Mouse (Mus musculus) embryo, embryonic 10 days (tissue): ENCODE measurements at regions not wholly inside any gene's neighbourhood (a gene's known extent, or its start where the extent isn't known, plus 50 kb on each side); places are given as distances from the start of the nearest gene placed in this dataset.

ENCODE experiments used
- DNase-seq: peaks from one replicate; pipeline ENCODE4 v3.0.0-alpha.2; 2015; ENCODE audit warnings: low spot score

DNA sequence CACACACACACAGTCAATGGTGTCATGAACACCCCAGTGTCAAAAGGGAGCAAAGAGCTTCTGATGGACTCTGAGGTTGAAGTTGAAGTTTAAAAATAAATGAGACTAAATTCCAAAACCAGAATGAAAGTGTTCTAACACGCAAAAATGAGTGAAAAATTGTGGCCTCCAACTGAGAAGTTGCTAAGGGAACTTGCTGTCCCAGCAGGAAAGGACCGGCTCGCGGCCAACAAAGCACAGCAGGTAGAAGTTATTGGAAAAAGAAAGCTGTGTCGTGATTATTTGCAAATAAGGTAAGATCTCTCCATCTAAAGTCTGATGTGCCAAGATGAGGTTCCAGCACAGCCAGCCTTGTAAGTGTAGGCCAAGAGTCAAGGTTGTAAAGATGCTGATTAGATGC, 169.7 kb downstream of the Nrp2 start:
- DNase-seq = no peak

DNA sequence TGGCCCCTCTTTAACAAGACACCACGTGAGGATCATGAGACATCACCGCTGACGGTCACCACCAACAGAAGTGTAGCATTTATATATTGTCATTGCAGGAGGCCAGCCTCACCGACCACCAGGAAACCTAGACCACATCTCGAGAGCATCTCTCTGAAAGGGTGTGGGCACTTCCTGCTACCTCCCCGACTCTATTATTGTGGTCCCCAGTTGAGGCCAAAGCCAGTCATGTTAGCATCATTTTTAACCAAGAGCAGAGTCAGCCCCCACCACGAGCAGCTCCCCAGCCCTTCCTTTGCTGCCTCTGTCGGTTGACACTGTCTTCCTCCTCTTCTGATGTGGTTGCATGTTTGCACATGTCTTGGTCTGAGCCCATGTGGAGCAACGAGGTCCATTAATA, 172.5 kb downstream of the Nrp2 start:
- no peak for DNase-seq

DNA sequence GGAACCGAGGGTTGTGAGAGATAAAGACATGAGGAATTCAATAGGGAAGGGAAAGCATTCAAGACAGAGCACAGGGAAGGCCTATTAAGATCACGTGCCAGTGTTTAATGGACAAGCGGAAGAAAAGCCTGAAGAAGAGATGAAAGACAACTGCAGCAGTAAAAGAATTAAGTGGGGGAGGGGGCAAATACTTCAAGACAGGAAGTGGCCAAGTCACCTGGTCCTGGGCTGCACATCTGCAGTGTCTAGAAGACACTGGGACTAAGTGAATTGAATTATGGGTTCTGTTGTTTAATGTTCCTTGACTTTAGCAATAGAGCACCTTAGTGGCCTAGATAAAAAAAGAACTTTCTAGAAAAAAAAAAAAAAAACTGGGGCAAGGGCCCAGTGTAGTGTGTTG, 173.6 kb downstream of the Nrp2 start:
- DNase-seq = no peak

DNA sequence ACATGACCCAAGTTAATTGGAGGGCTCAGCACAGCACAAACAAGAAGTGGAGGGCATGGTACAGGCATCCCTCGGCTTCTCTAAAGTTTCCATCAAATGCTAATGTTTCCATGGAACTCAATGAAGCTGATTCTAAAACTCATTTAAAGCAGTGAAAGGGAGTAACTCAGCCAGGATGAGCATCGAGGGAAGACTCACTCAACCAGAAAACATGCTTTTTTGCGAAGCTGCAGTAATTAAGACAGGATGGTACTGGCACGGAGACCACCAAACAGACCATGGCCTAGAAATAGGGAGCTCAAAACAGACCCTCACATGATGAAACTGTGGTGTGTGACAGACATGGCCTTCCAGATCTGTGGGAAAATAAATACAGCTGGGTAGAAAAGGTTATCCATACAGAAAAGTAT, 177.8 kb downstream of the Nrp2 start:
- DNase-seq = no peak

DNA sequence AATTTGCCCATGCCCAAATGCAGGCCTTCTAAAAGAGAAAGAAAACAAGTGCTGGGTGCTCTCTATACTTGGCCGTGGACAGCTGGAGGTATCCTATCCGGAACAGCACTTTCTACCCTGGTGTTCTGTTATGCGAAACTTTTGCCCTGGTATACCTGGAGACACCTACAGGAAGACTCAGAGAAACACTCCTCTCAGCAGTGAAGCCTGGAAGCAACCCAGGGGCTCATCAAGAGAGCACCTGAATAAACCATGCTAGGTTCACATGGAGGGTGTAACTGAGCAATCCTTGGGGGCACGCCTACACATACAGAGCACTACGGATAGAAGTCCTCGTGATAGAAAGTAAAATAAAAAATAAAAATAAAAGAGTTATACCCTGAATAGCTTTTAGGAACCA, 178.4 kb downstream of the Nrp2 start:
- DNase-seq = no peak

DNA sequence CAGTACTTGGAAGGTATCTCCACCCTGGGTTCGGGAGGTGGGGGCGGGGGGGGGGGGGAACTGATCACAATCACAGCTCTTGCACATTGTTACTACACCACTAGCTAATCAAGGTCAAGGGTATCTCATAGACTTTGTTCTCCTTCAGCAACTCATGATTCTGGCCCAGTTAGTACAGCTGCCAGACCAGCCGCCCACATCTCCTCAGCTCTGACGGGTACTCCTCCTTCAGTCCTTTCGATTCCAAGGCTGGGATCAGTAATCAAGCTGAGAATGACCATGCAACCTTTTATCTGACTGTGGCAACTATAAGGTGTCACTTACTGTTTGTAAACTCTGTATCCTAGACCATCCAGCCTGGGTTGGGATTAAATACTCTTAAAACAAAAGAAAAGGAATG, 178.9 kb downstream of the Nrp2 start:
- DNase-seq = no peak

DNA sequence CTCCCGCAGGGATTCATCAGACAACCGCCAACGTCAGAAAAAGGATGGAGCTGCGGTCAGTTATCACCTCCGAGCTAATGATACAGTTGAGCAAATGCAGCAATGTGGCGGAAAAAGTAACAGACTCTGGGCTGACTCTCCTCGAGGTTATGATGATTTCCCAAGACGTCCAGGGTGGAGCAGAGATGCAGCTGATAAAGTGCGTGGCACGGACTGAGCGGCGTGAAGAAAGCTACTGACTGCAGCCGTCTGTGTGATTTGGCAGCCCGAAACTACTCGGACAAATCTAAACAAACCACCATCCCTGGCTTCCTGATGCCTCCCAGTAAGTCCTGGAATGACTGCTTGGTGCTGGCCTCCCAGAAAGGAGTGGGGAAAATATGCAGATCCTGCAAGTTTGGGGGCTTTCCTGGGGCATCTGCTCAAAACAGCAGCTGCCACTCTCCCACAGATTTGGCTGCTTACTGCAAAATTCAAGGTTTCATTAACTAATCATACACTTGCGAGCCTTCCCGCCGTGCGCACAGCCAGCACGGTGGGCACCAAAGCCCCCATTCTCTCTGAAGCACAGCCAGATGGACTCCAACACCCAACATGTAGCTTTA, 181.9 kb downstream of the Nrp2 start:
- peak; percentile 9 for DNase-seq

DNA sequence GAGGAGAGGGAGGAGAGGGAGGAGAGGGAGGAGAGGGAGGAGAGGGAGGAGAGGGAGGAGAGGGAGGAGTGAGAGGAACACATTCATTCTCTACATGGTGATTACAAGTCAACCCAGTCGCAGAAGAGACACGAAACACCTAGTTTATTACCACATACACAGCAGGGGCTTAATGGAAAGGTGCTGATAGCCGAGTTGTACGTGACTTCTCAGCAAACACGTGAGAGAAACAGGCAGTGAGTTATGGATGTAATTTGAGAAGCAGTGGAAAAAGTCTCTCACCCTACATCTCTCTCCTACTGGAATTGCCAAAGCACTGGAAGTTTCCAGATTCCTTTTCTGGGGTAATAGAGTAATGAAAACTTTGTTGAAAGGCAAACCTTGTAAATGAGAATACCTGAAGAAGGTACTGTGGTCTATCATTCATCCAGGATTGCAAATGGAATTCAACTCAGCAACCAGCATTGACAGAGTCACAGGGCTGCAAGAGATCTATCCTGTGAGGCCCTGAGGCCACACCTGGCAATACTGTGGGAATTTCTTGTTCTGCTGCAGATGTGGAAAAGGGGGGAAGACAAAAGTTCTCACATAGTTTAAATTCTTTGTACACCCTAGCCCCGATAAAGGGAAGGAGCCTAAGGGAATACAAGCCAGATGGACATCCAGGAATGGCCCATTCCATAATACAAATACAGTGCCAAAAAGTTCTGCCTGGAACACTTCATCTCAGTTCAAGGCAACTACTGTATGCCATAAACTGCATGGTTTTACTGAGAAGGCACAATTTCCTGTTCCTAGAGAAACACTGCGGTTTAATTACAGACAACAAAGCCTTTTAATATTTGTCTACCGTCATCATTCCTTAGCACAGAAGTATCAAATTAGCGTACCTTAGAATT, 184.7 kb downstream of the Nrp2 start:
- DNase-seq = peak; percentile 59

DNA sequence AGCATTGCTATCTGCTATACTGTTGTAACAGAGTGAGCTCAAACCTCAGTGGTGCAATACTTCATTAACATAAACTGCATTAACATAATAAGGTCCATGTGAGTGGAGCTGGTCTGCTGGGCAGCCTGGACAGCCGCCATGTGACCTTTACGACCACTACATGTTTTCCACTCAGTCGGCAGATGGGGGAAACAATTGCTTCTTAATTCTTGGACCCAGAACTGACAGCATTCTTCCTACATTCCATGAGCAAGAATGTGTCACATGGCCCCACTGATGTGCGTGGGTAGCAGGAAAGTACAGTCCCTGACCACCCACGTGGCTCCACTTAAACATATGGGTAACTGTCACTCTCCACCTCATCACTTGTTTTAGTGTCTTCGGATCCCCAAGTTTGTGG, 198.3 kb downstream of the Nrp2 start:
- DNase-seq = peak; percentile 20

DNA sequence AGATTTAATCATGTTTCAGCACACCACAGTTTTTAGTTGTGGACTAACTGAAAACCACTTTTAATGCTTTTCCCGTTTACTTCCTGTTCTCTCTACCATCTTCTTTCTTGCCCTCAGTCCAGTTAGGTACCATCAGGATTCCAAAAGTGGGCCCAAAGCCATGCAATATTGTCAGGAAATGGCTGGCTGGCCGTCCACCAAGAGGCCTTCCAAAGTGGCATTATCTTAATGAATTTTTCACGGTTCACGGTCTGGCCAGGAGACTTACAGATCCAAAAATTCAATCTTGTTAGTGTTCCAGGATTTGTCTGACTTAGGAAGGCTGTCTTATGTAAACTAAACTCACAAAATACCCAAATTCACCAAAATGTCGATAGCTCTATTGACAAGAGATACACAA, 198.8 kb downstream of the Nrp2 start:
- no peak for DNase-seq

DNA sequence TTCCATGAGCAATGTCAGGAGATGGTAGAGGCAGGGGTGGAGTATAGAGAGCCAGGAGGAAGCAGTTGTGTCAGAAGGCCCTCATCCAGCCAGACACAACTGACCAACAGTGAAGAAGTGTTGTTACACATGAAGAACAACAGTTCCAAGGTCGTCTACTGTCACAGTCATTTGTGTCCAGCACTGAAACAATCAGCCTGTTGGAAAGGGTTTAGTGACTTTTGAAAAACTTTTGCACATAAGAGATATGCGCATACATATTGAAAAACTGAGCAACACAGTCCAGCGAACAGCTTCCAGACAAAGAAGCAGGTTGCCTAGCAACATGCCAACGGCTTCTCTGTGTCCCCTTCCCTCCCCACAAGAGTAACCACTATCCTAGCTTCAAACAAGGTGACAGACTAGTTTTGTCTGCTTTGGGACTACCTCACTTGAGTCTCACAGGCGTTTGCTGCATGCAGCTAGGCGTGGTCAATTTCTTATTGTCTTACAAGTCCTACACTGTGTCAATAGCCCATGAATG, 199.9 kb downstream of the Nrp2 start:
- peak; percentile 20 for DNase-seq

DNA sequence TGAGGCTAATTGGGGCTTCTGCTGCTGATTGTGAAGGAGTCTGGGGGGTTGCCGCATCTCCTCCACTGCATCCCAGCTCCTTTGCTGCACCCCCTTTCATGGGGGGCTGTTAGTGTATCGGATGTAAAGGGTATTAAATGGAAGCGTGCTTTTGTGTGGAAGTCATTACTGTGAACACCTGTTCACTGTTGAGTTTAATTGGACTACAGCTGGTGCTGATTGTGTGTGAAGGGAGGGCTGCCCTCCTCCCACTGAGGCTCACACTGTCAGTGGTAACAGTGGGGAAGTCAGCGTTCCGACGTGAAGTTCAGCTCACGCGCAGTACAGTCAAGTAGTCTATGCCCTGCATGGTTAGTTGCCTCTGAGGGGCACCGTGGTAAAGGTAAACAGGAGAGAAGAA, 202.7 kb downstream of the Nrp2 start:
- DNase-seq = no peak

DNA sequence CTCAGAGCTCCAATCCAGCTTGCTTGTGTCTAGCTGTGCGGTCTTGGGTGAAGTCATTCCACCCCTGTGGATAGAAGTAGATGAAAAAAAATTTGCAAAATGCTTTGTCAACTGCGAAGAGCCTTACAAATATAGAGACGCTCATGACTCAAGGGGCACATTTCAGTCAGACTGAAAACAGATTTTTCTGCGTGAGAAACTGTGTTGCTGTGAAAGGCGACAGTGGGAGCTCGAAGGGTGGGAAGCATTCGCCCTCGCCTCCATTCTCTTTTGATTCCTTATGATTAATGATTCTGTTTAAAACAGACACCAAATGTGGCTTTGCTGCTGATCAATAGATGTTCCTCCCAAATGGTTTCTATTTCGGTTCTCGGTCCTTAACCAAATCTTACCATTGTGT, 204.2 kb downstream of the Nrp2 start:
- no peak for DNase-seq
